ENCODE assay signal across 8 mouse cellular contexts in genomic region chr10:82699296-82699941, GRCm38 (mm10). TPM values are rescaled to one million over a fixed set of nuclear protein-coding genes. Genes with fewer than 3 reads are reported as not detected.
DNase-seq lines count a peak whose midpoint lies in the region; ATAC-seq and TF ChIP-seq lines count a peak whose summit lies in the region.

No protein-coding gene starts in this region.

- peak overlapping the region; percentile 83 for H3K4me3 ChIP-seq in heart, adult 2 months
- peak overlapping the region; percentile 86 for H3K4me3 ChIP-seq in forebrain, embryonic 11.5 days (ENCODE audit: low read depth, low read length)
- peak overlapping the region; percentile 100 for H3K4me3 ChIP-seq in intestine, postnatal 0 days (ENCODE audit: low read depth, low read length)
- peak overlapping the region; percentile 95 for H3K4me3 ChIP-seq in lung, embryonic 15.5 days

- POLR2A ChIA-PET in Patski (lab: Charles Lee): interaction anchor here (0.7 to 0.8 kb wide), 2 partner anchors 12 to 28 kb away, joined by 3 to 4 read pairs; no protein-coding TSS in a partner anchor

- H3K27me3 ChIP-seq in heart, adult 2 months (ENCODE audit: control insufficient read depth, insufficient read depth, low read length): no peaks in the 10 kb centered on the region
- no peaks in the 10 kb centered on the region for H3K27me3 ChIP-seq in Patski
- H3K27me3 ChIP-seq in forebrain, embryonic 11.5 days (ENCODE audit: control insufficient read depth, insufficient read depth, low read length): no peaks in the 10 kb centered on the region
- H3K27me3 ChIP-seq in intestine, postnatal 0 days (replicated peaks; ENCODE audit: control insufficient read depth, insufficient read depth, low read length): no peaks in the 10 kb centered on the region
- H3K27me3 ChIP-seq in lung, embryonic 15.5 days: no peaks in the 10 kb centered on the region

- under 1% methylated on average over 58 of the region's 59 CpGs for WGBS in heart, adult 2 months
- WGBS in forebrain, embryonic 11.5 days: 1% methylated on average over 56 of the region's 59 CpGs
- under 1% methylated on average over 58 of the region's 59 CpGs for WGBS in intestine, postnatal 0 days
- WGBS in lung, embryonic 15.5 days: under 1% methylated on average over 59 of the region's 59 CpGs

- peak overlapping the region; percentile 87 for H3K9ac ChIP-seq in heart, adult 2 months (ENCODE audit: low read depth, low read length)
- H3K9ac ChIP-seq in forebrain, embryonic 11.5 days (ENCODE audit: low read length): peak overlapping the region; percentile 68
- H3K9ac ChIP-seq in intestine, postnatal 0 days (ENCODE audit: low read depth, low read length): peak overlapping the region; percentile 80
- peak overlapping the region; percentile 84 for H3K9ac ChIP-seq in lung, embryonic 15.5 days

- intact Hi-C loops in heart, adult 2 months (cut with DNase I): loop anchor here (2.0 kb wide), 1 partner anchor 65 kb away; the partner anchor contains the start of gene Nfyb

- H3K4me2 ChIP-seq in forebrain, embryonic 11.5 days (ENCODE audit: low read depth, low read length, severe bottlenecking): peak overlapping the region; percentile 88
- peak overlapping the region; percentile 75 for H3K4me2 ChIP-seq in intestine, postnatal 0 days (replicated peaks; ENCODE audit: low read depth)
- peak overlapping the region; percentile 78 for H3K4me2 ChIP-seq in lung, embryonic 15.5 days

- peak; percentile 61 for ATAC-seq in Patski
- ATAC-seq in forebrain, embryonic 11.5 days (replicated peaks; ENCODE audit: low FRiP score): peak; percentile 86
- ATAC-seq in intestine, postnatal 0 days: peak; percentile 62
- peak; percentile 76 for ATAC-seq in lung, embryonic 15.5 days (ENCODE audit: borderline replicate concordance, extremely low read depth, low FRiP score, low TSS enrichment)
- peak; percentile 28; the same call in 1 of the 2 replicates for ATAC-seq in neutrophil, adult 5-6 weeks (ENCODE audit: extremely low read depth, insufficient number of reproducible peaks, low FRiP score, poor library complexity, severe bottlenecking)

- peaks cover 3% of the 10 kb centered on the region for H3K4me1 ChIP-seq in heart, adult 2 months (ENCODE audit: control insufficient read depth, insufficient read depth, low read length)
- peaks cover 3% of the 10 kb centered on the region; the same call in 1 of the 2 replicates for H3K4me1 ChIP-seq in forebrain, embryonic 11.5 days (replicated peaks; ENCODE audit: control insufficient read depth, insufficient read depth, low read length)
- H3K4me1 ChIP-seq in intestine, postnatal 0 days (replicated peaks; ENCODE audit: control insufficient read depth, insufficient read depth, low read length): 0 out of 2 replicates have a peak, but pooled peaks cover 2% of the 10 kb centered on the region
- H3K4me1 ChIP-seq in lung, embryonic 15.5 days: peaks cover 28% of the 10 kb centered on the region

- peak in 1 of 2 experiments; percentile 36 for DNase-seq in heart, adult 2 months
- no peak for DNase-seq in heart, adult 9 months (ENCODE audit: low spot score in 2 of 2)
- DNase-seq in Patski (ENCODE audit: low read depth, low spot score): no peak
- peak; percentile 61 for DNase-seq in forebrain, embryonic 11.5 days (ENCODE audit: low spot score)
- no peak for DNase-seq in urinary bladder, postnatal 25 days (ENCODE audit: low spot score)

- no peak for TF ChIP-seq POLR2A in heart, adult 2 months (IDR thresholded peaks at IDR 0.05; ENCODE audit: insufficient read depth, low read depth, low read length)

- no peaks in the 10 kb centered on the region for H3K79me2 ChIP-seq in heart, adult 2 months (replicated peaks; ENCODE audit: control insufficient read depth, insufficient read depth, low read length)

- CTCF ChIA-PET in Patski (lab: Charles Lee): interaction anchor here (1.2 to 1.3 kb wide), 2 partner anchors 10 to 21 kb away, joined by 3 read pairs; no protein-coding TSS in a partner anchor

- H3K36me3 ChIP-seq in heart, adult 2 months (ENCODE audit: control insufficient read depth, insufficient read depth, low read length): peaks cover 2% of the 10 kb centered on the region; the same call in 1 of the 2 replicates
- no peaks in the 10 kb centered on the region for H3K36me3 ChIP-seq in forebrain, embryonic 11.5 days (ENCODE audit: control insufficient read depth, insufficient read depth, low read length)
- H3K36me3 ChIP-seq in intestine, postnatal 0 days (ENCODE audit: control insufficient read depth, insufficient read depth): 0 out of 2 replicates have a peak, but pooled peaks cover 3% of the 10 kb centered on the region
- peaks cover 14% of the 10 kb centered on the region; the same call in 1 of the 2 replicates for H3K36me3 ChIP-seq in lung, embryonic 15.5 days

- in situ Hi-C loops in Patski (cut with MboI; ENCODE audit: low pct_unique_long_range_greater_than_20kb): no loop called here

- peak overlapping the region; percentile 72 for H3K27ac ChIP-seq in heart, adult 2 months
- peak overlapping the region; percentile 62; the same call in 1 of the 2 replicates for H3K27ac ChIP-seq in forebrain, embryonic 11.5 days (ENCODE audit: low read depth, low read length)
- peak overlapping the region; percentile 50 for H3K27ac ChIP-seq in intestine, postnatal 0 days (ENCODE audit: low read depth, low read length)
- peak overlapping the region; percentile 74 for H3K27ac ChIP-seq in lung, embryonic 15.5 days

- TF ChIP-seq CTCF in heart, adult 2 months (IDR thresholded peaks at IDR 0.05): no peak
- no peak for TF ChIP-seq CTCF in Patski (IDR thresholded peaks at IDR 0.05)
- TF ChIP-seq CTCF in intestine, postnatal 0 days (IDR thresholded peaks at IDR 0.05; ENCODE audit: low read depth): no peak; the same call in 1 of the 2 replicates

- no peak for TF ChIP-seq EP300 in heart, adult 2 months (IDR thresholded peaks at IDR 0.05; ENCODE audit: insufficient read depth, low read depth, low read length)

- no peaks in the 10 kb centered on the region for H3K9me3 ChIP-seq in forebrain, embryonic 11.5 days (ENCODE audit: control insufficient read depth, low read length)
- no peaks in the 10 kb centered on the region for H3K9me3 ChIP-seq in intestine, postnatal 0 days (ENCODE audit: control insufficient read depth)
- H3K9me3 ChIP-seq in lung, embryonic 15.5 days: no peaks in the 10 kb centered on the region

RNA-seq across cellular contexts. Expression of gene Hcfc2, which starts 3.5 kb away (rescaled TPM):
- total RNA-seq in heart, adult 2 months (2021): 10 to 100 TPM; 29.1 to 29.8 TPM
- polyA plus RNA-seq in heart, adult 2 months (2012; rRNA removed): 11.2 and 19.6 TPM in 2 replicates
- polyA plus RNA-seq in Patski (2021): 22.4 TPM
- polyA plus RNA-seq in forebrain, embryonic 11.5 days (2014; fragmentation: Nextera tagmentation; extraction: Ambion mirVana): 28.9 and 30.4 TPM in 2 replicates
- polyA plus RNA-seq in intestine, postnatal 0 days (2015; fragmentation: Nextera tagmentation; extraction: Ambion mirVana): 18.9 and 23.3 TPM in 2 replicates
- polyA plus RNA-seq in lung, embryonic 15.5 days (2015; fragmentation: Nextera tagmentation; extraction: Ambion mirVana): 32.1 and 37.3 TPM in 2 replicates
- 34.3 and 37.1 TPM in 2 replicates for total RNA-seq in neutrophil, adult 5-6 weeks (2017)

RNA-seq across cellular contexts. Expression of gene Glt8d2, which starts 9.0 kb away (rescaled TPM):
- total RNA-seq in heart, adult 2 months (2021): 1 to 10 TPM; 2.2 to 2.8 TPM
- 3.0 and 3.5 TPM in 2 replicates for polyA plus RNA-seq in heart, adult 2 months (2012; rRNA removed)
- polyA plus RNA-seq in Patski (2021): 0.13 TPM
- polyA plus RNA-seq in forebrain, embryonic 11.5 days (2014; fragmentation: Nextera tagmentation; extraction: Ambion mirVana): 2.1 and 2.8 TPM in 2 replicates
- 1.3 and 1.5 TPM in 2 replicates for polyA plus RNA-seq in intestine, postnatal 0 days (2015; fragmentation: Nextera tagmentation; extraction: Ambion mirVana)
- polyA plus RNA-seq in lung, embryonic 15.5 days (2015; fragmentation: Nextera tagmentation; extraction: Ambion mirVana): 3.0 and 3.9 TPM in 2 replicates
- total RNA-seq in neutrophil, adult 5-6 weeks (2017): 0.93 TPM in 1 of 2 replicates, not detected in the other

Comparison
In these comparisons a context has a peak if more than half of its experiments do, and no peak if none do; other contexts are left out.
1. ATAC-seq: peak in every context shown above with its lines; median percentile 86 in forebrain, embryonic 11.5 days; 76 in lung, embryonic 15.5 days; 62 in intestine, postnatal 0 days; 61 in Patski; 28 in neutrophil, adult 5-6 weeks.